Mouse (Mus musculus): ENCODE measurements at regions not wholly inside any gene's neighbourhood (a gene's known extent, or its start where the extent isn't known, plus 50 kb on each side); places are given as distances from the start of the nearest gene placed in this dataset.

DNA sequence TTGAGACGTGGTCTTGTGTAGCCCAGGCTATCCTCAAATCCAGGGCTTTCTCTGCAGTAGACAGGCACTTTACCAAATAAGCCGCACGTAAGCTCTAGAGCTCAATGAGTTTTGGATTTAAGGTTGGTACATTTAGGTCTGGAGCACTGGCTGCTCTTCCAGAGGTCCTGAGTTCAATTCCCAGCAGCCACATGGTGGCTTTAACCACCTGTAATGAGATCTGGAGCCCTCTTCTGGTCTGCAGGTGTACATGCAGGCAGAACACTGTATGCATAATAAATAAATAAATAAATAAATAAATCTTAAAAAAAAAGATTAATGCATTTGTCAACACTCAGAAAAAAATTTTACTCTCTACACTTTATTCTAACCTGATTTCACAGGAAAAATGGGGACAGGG, 74.9 kb upstream of the Lrig1 start:
- in situ Hi-C loops (cut with MboI, MseI): loop anchor here (5.0 kb wide), 1 partner anchor 943 kb away; no protein-coding TSS in a partner anchor

DNA sequence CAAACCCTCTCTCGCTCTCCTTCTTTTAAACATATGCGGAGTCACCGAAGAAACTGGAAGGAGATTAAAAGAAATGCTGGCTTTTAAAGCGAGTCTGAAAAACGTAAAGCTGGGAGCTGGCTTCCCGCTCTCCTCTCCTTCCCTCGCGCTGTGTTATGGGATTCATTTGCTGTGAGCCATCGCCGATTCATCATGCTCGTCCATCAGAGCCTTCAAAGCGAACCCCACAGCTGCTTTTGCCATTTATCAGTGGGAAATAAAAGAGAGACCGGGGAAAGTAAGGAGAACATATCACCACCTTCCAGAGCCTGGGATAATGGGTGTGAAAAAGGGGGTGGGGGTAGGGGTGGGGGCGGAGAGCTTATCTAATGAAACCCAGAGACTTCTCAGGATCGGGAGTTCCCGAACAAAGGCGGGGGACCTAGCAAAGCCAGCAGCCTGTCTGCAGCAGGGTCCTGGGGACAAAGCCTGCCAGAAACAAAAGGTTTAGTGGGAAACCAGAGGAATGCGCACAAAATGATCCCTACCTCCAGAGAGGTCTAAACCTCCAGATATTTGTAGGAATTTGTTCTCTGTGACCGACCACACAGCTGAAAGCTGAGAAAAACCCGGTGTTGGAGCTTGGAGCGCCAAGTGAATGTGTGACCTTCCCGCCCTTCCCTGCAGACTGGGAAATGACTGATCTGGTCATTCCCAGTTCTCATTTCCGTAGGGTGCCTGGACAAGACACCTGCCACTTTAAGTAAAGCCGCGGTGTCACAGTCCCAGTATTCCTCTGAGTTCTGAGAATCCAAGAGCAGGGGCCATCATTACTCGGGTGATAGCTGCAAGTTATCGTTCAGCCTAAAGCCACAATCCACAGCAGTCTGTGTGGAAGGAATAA, 73.9 kb upstream of the Lrig1 start:
- in situ Hi-C loops (cut with MboI, MseI): loop anchor here (5.0 kb wide), 1 partner anchor 942 kb away; no protein-coding TSS in a partner anchor

DNA sequence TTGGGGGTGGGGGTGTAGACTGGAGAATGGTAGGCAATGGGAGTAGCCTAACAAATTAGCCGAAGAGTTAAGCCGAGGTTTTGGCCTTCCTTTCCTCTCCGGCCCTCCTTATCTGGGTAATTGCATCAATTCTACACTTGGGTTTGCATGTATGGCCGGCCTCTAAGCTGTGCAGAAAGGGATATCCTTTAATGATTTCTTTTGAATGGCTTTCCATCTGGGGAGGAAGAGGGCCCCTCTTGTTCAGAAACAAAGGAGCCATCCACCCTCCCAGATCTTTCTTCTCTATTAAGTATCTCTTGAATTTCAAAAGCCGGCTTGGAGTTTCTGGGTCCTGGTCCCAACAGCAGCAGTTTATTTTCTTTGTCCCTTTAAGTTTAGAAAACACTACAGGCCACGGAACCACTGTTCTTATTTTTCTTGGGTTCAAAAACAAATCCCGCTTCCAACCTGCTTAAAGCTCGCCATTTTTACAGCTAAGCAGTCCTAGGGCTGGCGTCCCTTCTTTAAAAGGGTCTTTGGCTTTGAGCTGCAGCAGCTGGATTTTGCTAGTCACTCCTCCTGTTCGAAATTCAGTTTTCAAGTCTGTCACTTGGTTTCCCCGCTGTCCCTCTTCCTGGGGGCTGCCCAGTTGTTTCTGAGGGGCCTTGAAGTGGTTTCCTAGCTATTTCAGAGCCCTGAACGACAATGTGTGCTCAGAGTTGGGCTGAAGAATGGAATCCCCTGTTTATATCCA, 73.1 kb upstream of the Lrig1 start:
- in situ Hi-C loops (cut with MboI, MseI): loop anchor here (5.0 kb wide), 1 partner anchor 941 kb away; no protein-coding TSS in a partner anchor

DNA sequence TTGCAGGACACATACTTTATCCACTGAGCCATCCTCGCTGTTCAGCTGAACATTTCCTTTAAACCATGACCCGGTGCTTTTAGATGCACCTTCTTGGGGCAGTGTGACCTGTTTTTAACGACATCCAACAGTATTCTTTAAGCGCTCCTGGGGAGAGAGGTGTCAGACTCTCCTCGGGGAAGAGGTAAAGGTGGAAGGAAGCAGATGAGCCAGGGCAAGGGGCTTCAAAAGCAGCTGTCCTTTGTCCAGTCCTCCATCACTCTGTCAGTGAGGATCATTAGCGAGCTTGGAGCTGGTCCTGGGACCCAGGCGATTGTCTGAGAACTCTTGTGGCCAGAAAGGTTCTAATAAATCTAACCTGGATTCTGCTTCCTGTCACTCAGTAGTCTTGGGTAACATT, 72.4 kb upstream of the Lrig1 start:
- in situ Hi-C loops (cut with MboI, MseI): loop anchor here (5.0 kb wide), 1 partner anchor 940 kb away; no protein-coding TSS in a partner anchor

DNA sequence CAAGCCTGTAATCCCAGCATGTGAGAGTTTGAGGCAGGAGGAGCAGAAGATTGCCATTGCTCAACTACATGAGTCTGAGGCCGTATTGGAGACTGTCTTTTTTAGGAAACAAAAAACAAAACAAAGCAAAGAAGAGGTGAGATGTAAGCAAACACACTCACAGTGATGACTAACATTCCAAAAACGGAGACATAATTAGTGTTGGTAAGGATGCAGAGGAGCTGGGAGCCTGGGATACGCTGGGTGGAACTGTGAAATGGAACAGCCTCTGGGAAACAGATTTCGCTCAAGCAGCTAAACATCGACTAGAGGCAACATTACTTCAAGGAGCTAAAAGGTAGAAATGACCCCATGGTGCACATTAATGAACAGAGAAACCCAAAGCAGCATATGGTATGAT, 68.3 kb upstream of the Lrig1 start:
- in situ Hi-C loops (cut with MboI, MseI): no loop called here

DNA sequence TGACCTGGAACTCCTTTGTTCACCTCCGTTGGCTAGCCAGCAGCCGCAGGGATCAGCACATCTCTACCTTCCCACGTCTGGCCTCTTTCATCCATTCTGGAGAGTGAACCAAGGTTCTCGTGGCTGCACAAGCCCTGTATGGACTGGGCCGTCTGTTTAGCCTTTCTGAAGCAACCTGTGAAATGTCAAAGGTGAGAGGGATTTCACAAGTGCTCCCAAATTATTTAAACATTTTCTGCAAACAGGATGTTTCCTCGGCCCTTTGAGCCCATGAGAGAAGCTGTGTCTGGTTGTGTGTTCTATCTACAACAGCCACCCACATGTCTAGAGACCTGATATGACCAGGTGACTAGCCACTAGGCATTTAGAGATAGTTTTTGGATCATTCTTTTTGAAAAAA, 65.8 kb upstream of the Lrig1 start:
- in situ Hi-C loops (cut with MboI, MseI): no loop called here

DNA sequence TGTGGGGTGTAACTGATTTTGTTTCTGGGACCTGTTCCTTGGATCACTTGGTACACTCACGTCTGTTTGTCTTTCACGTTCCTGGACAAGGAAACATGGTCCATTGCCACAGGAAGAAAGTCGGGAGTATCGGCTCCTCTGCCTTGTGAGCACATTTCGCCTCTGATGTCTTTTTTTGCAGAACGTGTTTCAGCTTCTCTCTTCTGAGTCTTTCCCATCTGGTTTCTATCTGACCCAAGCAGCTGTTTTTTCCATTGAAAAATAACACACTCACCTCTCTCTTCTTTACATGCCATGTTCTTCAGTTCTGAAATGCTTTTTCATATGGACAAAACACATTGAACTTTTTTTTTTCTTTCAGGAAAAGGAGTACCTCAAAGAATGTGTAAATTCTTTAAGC, 61.4 kb upstream of the Lrig1 start:
- in situ Hi-C loops (cut with MboI, MseI): no loop called here

DNA sequence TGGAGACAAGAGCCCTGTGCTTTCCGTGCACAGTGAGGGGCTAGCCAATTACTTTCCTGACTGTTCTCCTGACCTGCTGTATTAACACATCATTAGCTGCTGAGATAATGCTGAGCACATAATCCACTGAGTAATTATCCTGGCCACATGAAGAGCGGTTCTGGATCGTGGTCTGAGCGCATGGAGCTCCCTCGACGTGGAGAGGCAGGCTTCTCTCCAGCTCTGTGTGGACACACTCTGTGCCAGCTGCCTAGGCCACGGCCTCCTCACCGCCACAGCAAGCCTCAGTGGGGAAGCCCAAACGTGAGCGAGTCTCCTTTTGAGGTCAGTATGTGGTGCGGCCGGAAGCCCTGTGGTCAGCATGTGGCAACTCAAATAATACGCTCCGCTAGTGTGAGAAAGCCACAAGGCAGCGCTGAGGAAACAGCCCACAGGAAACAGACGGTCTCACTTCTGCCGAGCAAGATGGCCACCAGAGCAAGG, 60.7 kb upstream of the Lrig1 start:
- in situ Hi-C loops (cut with MboI, MseI): no loop called here

DNA sequence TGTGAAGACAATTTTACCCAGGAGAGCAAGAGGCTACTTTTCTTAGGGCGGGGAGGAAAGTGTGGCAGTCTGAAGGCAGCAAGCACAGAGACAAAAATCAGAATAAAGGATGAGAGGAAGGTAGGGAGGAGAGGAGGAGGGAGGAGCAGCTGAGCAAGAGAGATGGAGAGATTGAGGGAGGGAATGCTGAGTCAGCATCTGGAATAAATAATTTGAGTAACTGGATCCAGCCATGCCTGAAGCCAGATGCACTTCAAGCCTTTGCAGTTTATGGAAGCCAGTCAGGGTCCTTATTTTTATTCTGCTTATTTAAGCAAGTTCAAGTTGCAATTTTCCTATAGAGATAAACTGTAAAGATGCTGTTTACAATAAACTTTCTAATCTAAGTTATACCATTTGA, 59.7 kb upstream of the Lrig1 start:
- in situ Hi-C loops (cut with MboI, MseI): no loop called here

DNA sequence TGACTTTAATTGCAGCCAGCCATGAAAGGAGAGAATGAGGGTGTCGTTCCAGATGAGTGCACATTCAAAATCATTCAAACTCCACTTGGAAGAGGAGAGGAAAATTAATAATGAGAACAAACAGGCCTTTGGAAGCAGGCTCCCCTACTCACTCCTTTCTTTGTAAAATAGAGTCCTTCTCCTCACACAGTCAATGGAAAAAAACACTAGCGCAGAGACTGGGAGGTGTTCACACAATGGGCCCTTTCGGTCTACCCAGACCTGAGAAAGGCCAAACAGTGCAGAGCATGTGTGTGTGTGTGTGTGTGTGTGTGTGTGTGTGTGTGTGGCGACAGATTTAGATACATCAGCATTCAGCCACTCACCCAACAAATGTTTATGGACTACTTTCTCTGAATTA, 56.0 kb upstream of the Lrig1 start:
- in situ Hi-C loops (cut with MboI, MseI): no loop called here

DNA sequence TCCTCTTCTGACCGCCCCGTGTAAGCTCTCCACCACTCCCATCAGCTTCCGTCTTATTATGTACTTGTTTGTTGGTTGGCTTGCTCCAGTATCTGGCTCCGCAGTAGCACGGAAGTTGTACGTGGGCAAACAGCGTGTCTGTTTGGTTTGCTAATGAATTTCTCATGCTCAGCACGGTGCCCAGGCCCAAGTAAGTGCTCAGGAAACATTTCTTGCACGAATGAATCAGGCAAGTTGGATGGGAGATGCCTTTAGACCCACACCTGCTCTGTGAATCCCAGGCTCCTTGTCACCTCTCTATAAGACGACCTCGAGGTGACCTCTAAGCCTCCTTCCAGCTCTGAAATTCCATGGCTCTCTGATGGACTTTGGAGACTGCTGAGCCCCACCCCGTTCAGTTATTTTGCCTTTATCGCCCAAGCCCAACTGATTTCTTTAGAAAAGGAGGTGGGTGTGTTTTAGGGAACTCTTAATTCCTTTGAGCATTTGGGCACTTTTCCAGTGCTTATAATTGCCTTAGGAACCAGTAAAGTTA, 55.4 kb upstream of the Lrig1 start:
- in situ Hi-C loops (cut with MboI, MseI): no loop called here

DNA sequence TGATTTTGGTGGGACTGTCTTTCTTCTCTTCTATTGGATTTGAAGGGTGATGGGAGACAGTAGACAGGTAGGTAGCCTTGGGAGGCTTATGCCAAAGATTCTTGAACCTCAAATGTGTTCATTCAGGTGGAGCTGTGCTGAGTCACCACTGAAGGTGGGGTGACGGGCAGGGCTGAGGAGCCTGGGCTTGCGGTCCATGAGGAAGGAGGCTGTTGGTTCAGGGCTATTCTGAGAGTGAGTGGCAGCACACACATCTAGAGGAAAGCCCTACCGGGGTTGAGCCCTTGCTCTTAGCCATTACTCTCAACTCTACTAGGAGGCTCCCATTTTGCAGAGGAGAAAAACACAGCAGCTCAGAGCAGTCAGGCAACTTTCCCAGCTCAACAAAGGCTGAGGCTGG, 54.6 kb upstream of the Lrig1 start:
- in situ Hi-C loops (cut with MboI, MseI): no loop called here

DNA sequence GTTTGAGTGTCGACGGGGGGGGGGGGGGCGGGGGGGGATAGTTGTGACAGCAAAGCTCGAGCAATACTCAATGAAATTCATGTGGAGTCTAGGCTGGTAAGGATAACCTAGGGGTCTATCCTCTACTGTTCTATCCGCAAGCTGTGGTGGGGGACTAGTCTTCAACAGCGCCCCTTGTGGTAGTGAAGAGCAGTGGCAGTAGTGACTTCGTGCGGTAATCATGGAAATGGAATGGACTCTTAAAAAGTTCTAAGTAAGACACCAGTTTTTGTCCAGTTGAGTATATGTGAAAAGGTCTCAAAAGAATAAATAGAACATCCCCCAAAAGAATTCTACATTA, 51.1 kb upstream of the Lrig1 start:
- in situ Hi-C loops (cut with MboI, MseI): no loop called here

DNA sequence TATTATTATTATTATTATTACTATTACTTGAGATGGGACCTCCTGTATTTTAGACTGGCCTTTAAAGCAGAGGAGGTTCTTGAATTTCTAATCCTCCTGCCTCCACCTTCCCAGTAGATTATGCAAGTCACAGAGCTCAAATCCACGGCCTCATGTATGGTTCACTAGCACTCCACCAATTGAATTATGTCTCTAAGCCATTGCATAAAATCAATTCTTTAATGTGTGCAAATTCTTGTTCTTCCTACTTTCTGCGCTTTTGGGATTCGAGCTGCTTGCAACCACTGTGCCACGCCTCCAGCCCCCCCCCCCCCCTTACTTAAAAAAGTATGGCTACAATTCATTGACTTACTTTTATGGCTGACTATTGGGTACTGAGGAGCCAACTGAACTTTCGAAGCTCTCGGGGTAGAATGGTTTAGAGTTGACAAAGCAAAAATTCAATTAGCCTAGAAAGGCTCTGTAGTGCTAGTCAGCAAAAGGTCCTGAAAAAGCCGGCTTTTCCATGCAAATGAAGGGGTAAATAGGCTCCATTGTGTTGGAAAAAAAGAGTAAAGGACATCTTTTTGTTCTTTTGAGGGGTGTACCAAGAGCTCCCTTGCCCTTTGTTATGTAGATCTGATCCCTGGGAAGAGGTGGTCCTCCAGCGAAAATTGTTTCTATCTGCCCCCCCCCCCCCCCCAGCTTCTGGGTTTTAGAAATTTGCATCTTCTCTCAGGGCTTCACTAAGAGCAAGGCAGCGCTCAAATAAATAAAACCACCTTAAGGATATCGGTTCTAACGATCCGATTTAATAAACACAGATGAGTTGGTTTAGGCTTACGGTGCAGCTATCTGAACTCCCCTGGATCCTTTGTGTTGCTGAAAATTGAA, 50.5 kb upstream of the Lrig1 start:
- in situ Hi-C loops (cut with MboI, MseI): no loop called here

All from T-helper 17 cell (primary cell).